Mouse (Mus musculus): ENCODE results near the gene Tlr9. TPM values are rescaled to one million over a fixed set of nuclear protein-coding genes. Genes with fewer than 3 reads are reported as not detected.

Tlr9 gene
- polyA plus RNA-seq, 1 experiment from 2014 or later = 0.05 TPM

GRCm38 (mm10) chr9:106225469-106226150, 3.2 kb downstream of the Tlr9 start:
- H3K9me3 ChIP-seq (ENCODE audit: control insufficient read depth, low read length) = no peaks in the 10 kb centered on the region
- WGBS = 63% methylated on average over 24 of the region's 24 CpGs
- H3K4me1 ChIP-seq (replicated peaks; ENCODE audit: control insufficient read depth, insufficient read depth) = 0 out of 2 replicates have a peak, but pooled peaks cover 4% of the 10 kb centered on the region
- DNase-seq (ENCODE audit: low spot score) (no peak), ATAC-seq (ENCODE audit: low FRiP score, low TSS enrichment) (no peak)
- H3K4me2 ChIP-seq (replicated peaks; ENCODE audit: low read depth) = peak overlapping the region; percentile 59
- H3K27me3 ChIP-seq (ENCODE audit: control insufficient read depth, insufficient read depth, low read length) = no peaks in the 10 kb centered on the region
- peak overlapping the region; percentile 70; the same call in 1 of the 2 replicates for H3K27ac ChIP-seq (replicated peaks)
- H3K36me3 ChIP-seq (ENCODE audit: control insufficient read depth, insufficient read depth, low read length) = no peaks in the 10 kb centered on the region
- peak overlapping the region; percentile 29 for H3K4me3 ChIP-seq (ENCODE audit: low read depth, low read length)
- TF ChIP-seq EP300 (optimal IDR thresholded peaks at IDR 0.05) (no peak), CTCF (IDR thresholded peaks at IDR 0.05; ENCODE audit: low read depth) (no peak)
- peak overlapping the region; percentile 52 for H3K9ac ChIP-seq (ENCODE audit: low read length)

DNA sequence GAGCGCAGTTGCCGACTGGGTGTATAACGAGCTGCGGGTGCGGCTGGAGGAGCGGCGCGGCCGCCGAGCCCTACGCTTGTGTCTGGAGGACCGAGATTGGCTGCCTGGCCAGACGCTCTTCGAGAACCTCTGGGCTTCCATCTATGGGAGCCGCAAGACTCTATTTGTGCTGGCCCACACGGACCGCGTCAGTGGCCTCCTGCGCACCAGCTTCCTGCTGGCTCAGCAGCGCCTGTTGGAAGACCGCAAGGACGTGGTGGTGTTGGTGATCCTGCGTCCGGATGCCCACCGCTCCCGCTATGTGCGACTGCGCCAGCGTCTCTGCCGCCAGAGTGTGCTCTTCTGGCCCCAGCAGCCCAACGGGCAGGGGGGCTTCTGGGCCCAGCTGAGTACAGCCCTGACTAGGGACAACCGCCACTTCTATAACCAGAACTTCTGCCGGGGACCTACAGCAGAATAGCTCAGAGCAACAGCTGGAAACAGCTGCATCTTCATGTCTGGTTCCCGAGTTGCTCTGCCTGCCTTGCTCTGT, 3.8 kb downstream of the Tlr9 start:
- no peaks in the 10 kb centered on the region for H3K36me3 ChIP-seq (ENCODE audit: control insufficient read depth, insufficient read depth, low read length)
- peak; percentile 36 for ATAC-seq (ENCODE audit: low FRiP score, low TSS enrichment)
- H3K9me3 ChIP-seq (ENCODE audit: control insufficient read depth, low read length) = no peaks in the 10 kb centered on the region
- no peaks in the 10 kb centered on the region for H3K27me3 ChIP-seq (ENCODE audit: control insufficient read depth, insufficient read depth, low read length)
- 0 out of 2 replicates have a peak, but pooled peaks cover 4% of the 10 kb centered on the region for H3K4me1 ChIP-seq (replicated peaks; ENCODE audit: control insufficient read depth, insufficient read depth)
- peak overlapping the region; percentile 70 for H3K27ac ChIP-seq (replicated peaks)
- WGBS = 4% methylated on average over 34 of the region's 34 CpGs
- DNase-seq (ENCODE audit: low spot score) = peak; percentile 51
- H3K4me3 ChIP-seq (ENCODE audit: low read depth, low read length) = peak overlapping the region; percentile 29
- TF ChIP-seq CTCF (IDR thresholded peaks at IDR 0.05; ENCODE audit: low read depth) (peak; percentile 66), EP300 (optimal IDR thresholded peaks at IDR 0.05) (no peak)
- peak overlapping the region; percentile 59 for H3K4me2 ChIP-seq (replicated peaks; ENCODE audit: low read depth)
- H3K9ac ChIP-seq (ENCODE audit: low read length) = peak overlapping the region; percentile 52

DNA sequence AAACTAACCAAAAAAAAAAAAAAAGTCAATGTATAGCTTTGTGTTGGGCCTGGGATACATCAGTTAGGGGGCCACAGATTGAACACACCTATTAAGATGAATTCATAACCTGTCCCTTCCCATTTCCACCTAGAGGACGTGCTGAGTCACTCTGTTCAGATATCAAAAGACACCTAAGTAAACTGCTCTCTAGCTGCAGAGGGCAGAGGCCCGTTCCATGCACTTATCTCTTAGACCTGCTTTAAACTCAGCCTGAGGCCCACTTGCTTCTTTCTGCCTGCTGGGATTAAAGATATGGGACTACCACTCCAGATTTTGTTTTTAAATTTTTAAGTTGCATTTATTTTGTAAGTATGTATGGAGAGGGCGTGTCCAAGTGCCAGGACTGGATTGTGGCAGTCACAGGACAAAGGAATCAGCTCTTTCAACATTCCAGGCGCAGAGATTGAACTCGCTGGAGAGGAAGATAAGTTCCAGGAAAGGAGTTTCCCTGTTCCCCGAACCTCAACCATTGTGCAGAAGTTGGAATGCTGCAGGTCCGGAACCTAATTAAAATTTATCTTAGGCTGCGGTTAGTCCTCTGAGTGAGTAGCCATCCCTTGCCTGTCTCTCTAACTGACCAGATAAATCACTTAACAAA, 5.5 kb downstream of the Tlr9 start:
- DNase-seq (ENCODE audit: low spot score) (peak; percentile 41), ATAC-seq (ENCODE audit: low FRiP score, low TSS enrichment) (peak; percentile 47; the same call in 1 of the 2 replicates)

DNA sequence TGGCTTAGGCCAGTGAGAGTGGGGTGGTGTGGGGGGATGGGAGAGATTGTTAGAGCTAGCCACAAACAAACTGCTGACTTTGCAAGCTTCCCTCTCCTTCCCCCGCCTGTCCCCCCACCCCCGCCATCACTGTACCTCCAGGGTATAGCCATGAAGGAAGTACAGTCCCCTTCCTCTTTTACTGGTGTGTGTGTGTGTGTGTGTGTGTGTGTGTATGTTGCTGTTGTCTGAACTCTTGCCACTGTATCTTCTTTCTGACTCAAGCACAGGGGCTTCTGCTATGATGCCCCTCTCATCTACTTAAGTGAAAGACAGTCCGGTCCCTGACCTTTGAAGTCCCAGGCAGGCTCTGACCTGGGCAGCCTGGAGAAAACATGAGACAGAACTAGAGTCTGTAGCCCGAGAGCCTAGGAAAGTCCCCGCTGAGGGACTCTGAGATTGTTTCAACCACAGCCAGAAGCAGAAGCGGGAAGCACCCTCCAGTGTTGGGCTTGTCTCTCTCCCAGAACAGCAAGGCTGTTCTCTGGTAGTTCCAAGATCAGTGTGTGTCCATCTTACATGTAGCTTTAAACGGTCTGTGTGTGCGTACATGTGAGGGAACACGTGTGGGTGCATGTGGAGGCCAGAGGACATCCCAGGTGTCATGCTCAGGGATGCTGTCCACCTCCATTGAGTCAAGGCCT, 7.8 kb downstream of the Tlr9 start:
- DNase-seq (ENCODE audit: low spot score) = no peak
- no peaks in the 10 kb centered on the region for H3K27me3 ChIP-seq (ENCODE audit: control insufficient read depth, insufficient read depth, low read length)
- H3K27ac ChIP-seq (replicated peaks) = no peak overlapping the region
- 0 out of 2 replicates have a peak, but pooled peaks cover 4% of the 10 kb centered on the region for H3K4me1 ChIP-seq (replicated peaks; ENCODE audit: control insufficient read depth, insufficient read depth)
- peaks cover 17% of the 10 kb centered on the region for H3K36me3 ChIP-seq (ENCODE audit: control insufficient read depth, insufficient read depth, low read length)
- no peak overlapping the region for H3K9ac ChIP-seq (ENCODE audit: low read length)
- no peak for ATAC-seq (ENCODE audit: low FRiP score, low TSS enrichment)
- no peak overlapping the region for H3K4me2 ChIP-seq (replicated peaks; ENCODE audit: low read depth)
- no peak overlapping the region for H3K4me3 ChIP-seq (ENCODE audit: low read depth, low read length)
- WGBS = 78% methylated on average over 8 of the region's 9 CpGs
- TF ChIP-seq EP300 (optimal IDR thresholded peaks at IDR 0.05) (no peak), CTCF (IDR thresholded peaks at IDR 0.05; ENCODE audit: low read depth) (no peak)
- H3K9me3 ChIP-seq (ENCODE audit: control insufficient read depth, low read length) = no peaks in the 10 kb centered on the region

More for the DNA sequence above, 5.5 kb downstream of the Tlr9 start:
- Histone ChIP-seq H3K9me3 (ENCODE audit: control insufficient read depth, low read length) (no peaks in the 10 kb centered on the region), H3K9ac (ENCODE audit: low read length) (no peak overlapping the region), H3K36me3 (ENCODE audit: control insufficient read depth, insufficient read depth, low read length) (no peaks in the 10 kb centered on the region; the same call in 1 of the 2 replicates), H3K4me3 (ENCODE audit: low read depth, low read length) (no peak overlapping the region), H3K27me3 (ENCODE audit: control insufficient read depth, insufficient read depth, low read length) (no peaks in the 10 kb centered on the region), H3K4me1 (replicated peaks; ENCODE audit: control insufficient read depth, insufficient read depth) (0 out of 2 replicates have a peak, but pooled peaks cover 4% of the 10 kb centered on the region), H3K4me2 (replicated peaks; ENCODE audit: low read depth) (no peak overlapping the region), H3K27ac (replicated peaks) (peak overlapping the region; percentile 36; the same call in 1 of the 2 replicates)
- peak; percentile 88 for TF ChIP-seq EP300 (optimal IDR thresholded peaks at IDR 0.05)
- no peak for TF ChIP-seq CTCF (IDR thresholded peaks at IDR 0.05; ENCODE audit: low read depth)
- 54% methylated on average over 8 of the region's 8 CpGs for WGBS

- Histone ChIP-seq H3K4me3 (ENCODE audit: low read depth, low read length) (no peak overlapping the region), H3K9me3 (ENCODE audit: control insufficient read depth, low read length) (no peaks in the 10 kb centered on the region), H3K4me2 (replicated peaks; ENCODE audit: low read depth) (no peak overlapping the region), H3K36me3 (ENCODE audit: control insufficient read depth, insufficient read depth, low read length) (peaks cover 21% of the 10 kb centered on the region), H3K27ac (replicated peaks) (no peak overlapping the region), H3K9ac (ENCODE audit: low read length) (no peak overlapping the region), H3K4me1 (replicated peaks; ENCODE audit: control insufficient read depth, insufficient read depth) (0 out of 2 replicates have a peak, but pooled peaks cover 4% of the 10 kb centered on the region), H3K27me3 (ENCODE audit: control insufficient read depth, insufficient read depth, low read length) (no peaks in the 10 kb centered on the region)
- 56% methylated on average over 3 of the region's 3 CpGs for WGBS
- ATAC-seq (ENCODE audit: low FRiP score, low TSS enrichment) = no peak
- peak; percentile 54 for TF ChIP-seq CTCF (IDR thresholded peaks at IDR 0.05; ENCODE audit: low read depth)
- TF ChIP-seq EP300 (optimal IDR thresholded peaks at IDR 0.05) = no peak
- DNase-seq (ENCODE audit: low spot score) = no peak
Measured at GRCm38 (mm10) chr9:106230734-106231106, 8.3 kb downstream of the Tlr9 start.

Measured in stomach, postnatal 0 days (tissue).